In the genomic region with DNA sequence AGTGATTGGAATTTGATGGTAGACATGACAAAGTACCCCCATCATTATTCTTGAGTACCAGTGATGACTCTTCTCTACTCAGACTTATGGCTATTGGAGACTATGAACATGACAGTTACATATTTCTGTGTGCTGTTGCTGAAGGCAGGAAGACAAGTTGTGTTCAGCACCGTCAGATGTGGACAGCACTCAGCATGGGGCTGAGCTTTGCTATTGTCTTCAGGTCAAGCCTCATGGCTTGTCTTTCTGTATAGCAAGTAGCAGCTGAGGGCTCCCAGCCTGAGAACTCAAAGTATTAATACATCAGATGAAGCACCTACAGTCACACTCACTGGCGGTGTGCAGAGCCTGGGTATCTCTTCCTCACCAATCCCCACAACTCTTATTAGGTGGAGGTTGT, we compare ENCODE assay signal across 18 mouse cellular contexts. TPM values are rescaled to one million over a fixed set of nuclear protein-coding genes. Genes with fewer than 3 reads are reported as not detected.
DNase-seq lines count a peak whose midpoint lies in the region; ATAC-seq and TF ChIP-seq lines count a peak whose summit lies in the region.
"Had no signal": no experiment of that assay in that cellular context is flagged by ENCODE, and none has a peak within 500 bp of the region (broad histone marks: within the 10 kb centered on the region; RNA-seq: fewer than 3 reads in every experiment).

No protein-coding gene starts in this region.

- no peaks in the 10 kb centered on the region for H3K27me3 ChIP-seq in neural tube, embryonic 15.5 days (replicated peaks)
- H3K27me3 ChIP-seq in forebrain, postnatal 0 days (ENCODE audit: insufficient read depth, low read length) = no peaks in the 10 kb centered on the region
- H3K27me3 ChIP-seq: liver, embryonic 13.5 days; Patski had no signal

- no peak overlapping the region for H3K9ac ChIP-seq in neural tube, embryonic 15.5 days (replicated peaks)
- H3K9ac ChIP-seq in forebrain, postnatal 0 days = no peak overlapping the region
- H3K9ac ChIP-seq: hindbrain, embryonic 14.5 days; liver, embryonic 13.5 days had no signal

- WGBS in neural tube, embryonic 15.5 days = 52% methylated on average over 2 of the region's 2 CpGs
- 37% methylated on average over 2 of the region's 2 CpGs for WGBS in forebrain, postnatal 0 days

- no peaks in the 10 kb centered on the region for H3K9me3 ChIP-seq in neural tube, embryonic 15.5 days (replicated peaks)
- H3K9me3 ChIP-seq in forebrain, postnatal 0 days (ENCODE audit: low read length) = no peaks in the 10 kb centered on the region

- no peaks in the 10 kb centered on the region for H3K36me3 ChIP-seq in neural tube, embryonic 15.5 days
- H3K36me3 ChIP-seq in forebrain, postnatal 0 days (ENCODE audit: insufficient read depth) = no peaks in the 10 kb centered on the region
- H3K36me3 ChIP-seq: liver, embryonic 13.5 days had no signal

- ATAC-seq in neural tube, embryonic 15.5 days (ENCODE audit: low FRiP score) = no peak
- no peak for ATAC-seq in forebrain, postnatal 0 days
- ATAC-seq: midbrain, embryonic 16.5 days; Patski had no signal

- no peak overlapping the region for H3K4me2 ChIP-seq in neural tube, embryonic 15.5 days
- H3K4me2 ChIP-seq in forebrain, postnatal 0 days (ENCODE audit: low read depth) = no peak overlapping the region
- H3K4me2 ChIP-seq: hindbrain, embryonic 14.5 days; liver, embryonic 13.5 days had no signal

- H3K4me3 ChIP-seq in neural tube, embryonic 15.5 days (replicated peaks) = no peak overlapping the region
- no peak overlapping the region for H3K4me3 ChIP-seq in forebrain, postnatal 0 days (ENCODE audit: low read depth, low read length)
- H3K4me3 ChIP-seq: gastrocnemius, adult 2 months; left cerebral cortex, adult 2 months; liver, embryonic 13.5 days had no signal

- DNase-seq in heart, postnatal 4 days = peak; percentile 33
- DNase-seq in heart, adult 9 months (ENCODE audit: low spot score in 2 of 2) = no peak
- DNase-seq in neural tube, embryonic 10.5 days (ENCODE audit: extremely low spot score, low spot score) = peak; percentile 21
- peak; percentile 37 for DNase-seq in embryo, embryonic 11.5 days (ENCODE audit: low read depth, low spot score)
- peak; percentile 66 for DNase-seq in retina, embryonic 14.5 days (ENCODE audit: low spot score)
- no peak for DNase-seq in forebrain, postnatal 0 days
- no peak for DNase-seq in right cerebral cortex, postnatal 10 days (ENCODE audit: low spot score in 2 of 2)
- DNase-seq: gastrocnemius, adult 2 months; liver, embryonic 13.5 days; lung, postnatal 36 days; thymus, postnatal 4 days had no signal

- no peak overlapping the region for H3K27ac ChIP-seq in neural tube, embryonic 15.5 days (replicated peaks)
- no peak overlapping the region for H3K27ac ChIP-seq in forebrain, postnatal 0 days (ENCODE audit: low read depth, low read length)
- H3K27ac ChIP-seq: gastrocnemius, adult 2 months; hindbrain, embryonic 14.5 days; left cerebral cortex, adult 2 months; liver, embryonic 13.5 days had no signal

- H3K4me1 ChIP-seq in neural tube, embryonic 15.5 days = peaks cover 6% of the 10 kb centered on the region
- H3K4me1 ChIP-seq in forebrain, postnatal 0 days (ENCODE audit: insufficient read depth) = no peaks in the 10 kb centered on the region
- H3K4me1 ChIP-seq: liver, embryonic 13.5 days had no signal

- TF ChIP-seq CTCF in forebrain, postnatal 0 days (IDR thresholded peaks at IDR 0.05; ENCODE audit: low read depth) = no peak

RNA-seq across cellular contexts. Expression of a gene that starts 49.6 kb away (rescaled TPM):
- total RNA-seq in heart, postnatal 4 days (2021) = under 1 TPM; 0.11 to 0.21 TPM
- polyA plus RNA-seq in neural tube, embryonic 15.5 days (2015; fragmentation: Nextera tagmentation; extraction: Ambion mirVana) = 13.2 and 14.9 TPM in 2 replicates
- total RNA-seq in forebrain, postnatal 0 days (2014; rRNA removed) = 31.8 and 35.5 TPM in 2 replicates
- polyA plus RNA-seq in forebrain, postnatal 0 days (2015; fragmentation: Nextera tagmentation; extraction: Ambion mirVana) = 9.7 and 17.3 TPM in 2 replicates
- total RNA-seq: gastrocnemius, adult 2 months; neutrophil, adult 5-6 weeks had no signal
- polyA plus RNA-seq: C2C12; liver, embryonic 13.5 days had no signal

Comparison
In these comparisons a context has a peak if more than half of its experiments do, and no peak if none do; other contexts are left out.
1. DNase-seq: peak in heart, postnatal 4 days (single experiment), neural tube, embryonic 10.5 days (single experiment), embryo, embryonic 11.5 days (single experiment) and retina, embryonic 14.5 days (single experiment); none in heart, adult 9 months (0 of 2), forebrain, postnatal 0 days (single experiment) and right cerebral cortex, postnatal 10 days (0 of 2).
2. RNA of a gene that starts 49.6 kb away (total RNA-seq): 31.8 to 35.5 TPM in forebrain, postnatal 0 days; 0.11 to 0.21 TPM in heart, postnatal 4 days; every median in the first group is over 10 times any median in the second.